Mouse (Mus musculus): ENCODE results near the gene Rgma. TPM values are rescaled to one million over a fixed set of nuclear protein-coding genes. Genes with fewer than 3 reads are reported as not detected.
A peak's percentile ranks its signal among the peaks of the same experiment; 100 is the strongest.

Rgma gene
- total RNA-seq, 2 experiments from 2014 or later: 34.5 to 51.1 TPM

DNA sequence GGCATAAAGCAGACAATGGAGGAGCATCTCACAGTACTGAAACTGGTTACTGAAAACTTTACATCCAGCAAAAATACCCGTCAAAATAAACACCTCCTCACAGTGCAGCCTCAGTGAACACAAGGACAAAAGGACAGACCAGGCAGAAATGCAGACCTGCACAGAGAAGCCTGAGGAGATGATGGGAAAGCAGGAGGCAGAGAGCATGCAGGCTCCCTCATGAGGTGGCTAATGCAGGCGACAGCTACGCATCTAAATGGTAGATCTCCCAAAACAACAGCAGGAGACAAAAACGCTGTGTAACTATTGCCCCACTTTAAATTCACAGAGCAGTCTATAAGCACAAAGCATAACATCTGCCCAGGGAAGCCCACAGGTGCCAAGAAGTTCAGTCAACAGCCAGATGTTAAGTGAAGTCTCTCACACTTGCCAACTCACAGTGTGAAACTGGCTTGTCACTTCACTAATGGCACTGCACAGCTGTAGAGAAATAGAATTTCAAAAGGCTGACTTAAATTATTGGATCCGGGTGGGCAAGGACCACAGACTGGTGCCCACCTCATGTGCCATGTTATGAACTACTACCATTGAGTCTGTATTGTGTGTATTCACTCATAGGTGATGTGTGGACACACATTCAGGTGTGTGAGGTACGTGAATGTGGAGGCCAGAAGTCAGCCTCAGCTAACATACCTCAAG lies 58.5 kb downstream of the Rgma start:
- DNase-seq: no peak

DNA sequence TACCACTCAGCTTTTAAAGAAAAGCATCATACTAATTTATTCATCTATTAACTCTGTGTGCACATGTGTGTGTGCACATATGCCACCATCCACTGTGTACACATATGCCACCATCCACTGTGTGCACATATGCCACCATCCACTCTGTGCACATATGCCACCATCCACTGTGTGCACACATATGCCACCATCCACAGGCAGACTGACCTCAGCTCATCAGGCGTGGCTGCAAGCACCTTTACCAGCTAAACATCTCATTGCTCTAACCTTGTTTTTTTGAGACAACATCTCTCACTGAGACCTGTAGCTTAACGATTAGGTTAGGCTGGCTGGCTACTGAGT lies 59.0 kb downstream of the Rgma start:
- DNase-seq: no peak

DNA sequence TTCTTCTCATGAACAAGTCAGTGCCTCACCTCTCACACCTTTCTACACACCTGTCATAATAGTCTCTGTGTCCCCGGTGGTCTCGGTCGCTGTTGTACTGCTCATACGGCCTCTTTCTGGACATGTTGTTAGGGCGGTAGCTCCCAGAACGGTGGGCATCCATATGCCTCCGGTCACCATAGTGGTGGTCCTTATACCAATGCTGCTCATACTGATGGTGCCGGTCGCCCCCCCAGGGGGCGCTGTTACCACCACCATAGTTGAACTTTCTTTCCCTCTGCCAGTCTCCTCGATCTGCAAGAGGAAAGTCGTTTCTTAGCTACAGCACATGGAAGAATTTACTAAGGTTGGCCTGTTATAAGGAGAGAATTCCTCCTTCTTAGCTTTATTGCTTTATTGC lies 60.4 kb downstream of the Rgma start:
- peak in 1 of 2 experiments; percentile 42 for DNase-seq

DNA sequence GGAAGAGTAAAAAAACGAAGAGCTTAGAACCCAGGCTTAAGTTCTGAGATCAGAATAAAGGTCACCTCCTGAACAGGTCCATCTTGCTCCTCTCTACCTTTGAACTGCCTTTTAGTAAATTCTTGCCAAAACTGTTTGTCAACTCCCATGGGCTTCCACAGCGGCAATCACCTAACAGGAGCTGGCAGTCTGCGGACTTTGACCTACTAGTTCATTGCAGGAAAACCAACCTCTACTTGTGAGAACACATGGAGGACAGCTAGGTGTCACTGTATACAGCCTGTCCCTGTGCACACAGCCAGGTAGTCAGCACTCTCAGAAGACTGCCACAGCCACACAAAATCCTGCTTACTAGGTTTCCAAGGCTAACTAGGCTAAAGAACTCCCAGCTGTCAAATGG lies 66.5 kb downstream of the Rgma start:
- no peak for DNase-seq

DNA sequence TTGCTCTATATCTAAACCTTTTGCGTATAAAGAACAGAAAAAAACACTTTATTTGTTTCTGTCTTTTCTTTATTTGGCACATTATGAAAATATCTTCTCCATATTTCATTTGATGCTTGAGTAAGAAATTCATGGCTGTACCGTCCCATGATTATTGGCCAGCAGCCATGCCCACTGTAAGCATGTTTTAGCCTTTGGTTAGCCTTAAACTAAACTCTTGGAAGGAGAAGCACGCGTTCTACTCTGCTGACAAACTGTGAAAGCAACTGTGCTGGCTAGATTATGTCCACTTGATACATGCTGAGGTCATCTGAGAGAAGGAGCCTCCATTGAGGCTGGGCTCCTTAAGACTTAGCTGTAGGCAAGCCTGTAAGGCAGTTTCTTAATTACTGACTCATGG lies 66.9 kb downstream of the Rgma start:
- DNase-seq: no peak

DNA sequence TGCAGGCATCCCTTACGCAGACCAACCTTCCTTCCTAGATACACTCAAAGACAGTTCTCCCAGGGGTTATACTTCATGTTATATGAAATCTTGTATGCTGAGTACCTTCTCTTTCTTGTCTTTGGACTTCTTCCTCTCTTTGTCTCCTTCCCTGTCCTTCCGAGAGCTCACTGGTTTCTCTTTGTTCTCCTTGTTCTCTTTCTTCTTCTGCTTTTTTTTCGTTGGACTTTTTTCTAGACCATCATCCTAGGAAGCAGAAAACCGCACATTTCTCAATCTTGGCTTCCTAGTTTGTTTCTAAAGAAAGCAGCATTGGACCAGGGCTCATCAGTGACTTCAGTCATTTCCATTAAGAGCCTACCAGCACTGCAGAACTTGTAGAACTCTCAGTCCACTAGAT lies 76.3 kb downstream of the Rgma start:
- DNase-seq: no peak

DNA sequence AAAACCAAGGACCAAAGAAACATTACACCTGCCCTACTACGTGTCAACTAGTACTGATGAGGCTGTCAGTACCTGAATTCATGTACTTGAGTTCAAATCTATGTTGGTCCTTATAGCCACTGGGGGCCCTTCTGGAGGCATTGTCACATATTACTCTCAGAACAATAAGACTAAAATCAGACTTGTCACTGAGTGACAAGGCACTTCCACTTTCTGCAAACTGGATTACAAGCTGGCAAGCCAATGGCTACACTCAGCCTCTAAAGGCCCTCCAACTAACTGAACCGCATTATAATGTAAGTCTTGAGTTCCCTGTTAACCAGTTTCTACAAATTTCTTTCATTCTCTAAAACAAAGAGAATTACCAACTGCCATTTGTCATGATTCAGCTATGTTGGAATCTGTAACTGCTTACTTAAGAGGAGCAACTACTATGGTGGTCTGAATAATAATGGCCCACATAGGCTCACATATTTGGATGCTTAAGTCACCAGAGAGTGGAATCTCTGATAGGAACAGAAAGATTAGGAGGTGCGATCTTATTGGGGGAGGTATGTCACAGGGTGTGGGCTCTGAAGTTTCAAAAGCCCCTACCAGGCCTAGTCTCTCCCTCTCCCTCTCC lies 77.0 kb downstream of the Rgma start:
- no peak for DNase-seq

DNA sequence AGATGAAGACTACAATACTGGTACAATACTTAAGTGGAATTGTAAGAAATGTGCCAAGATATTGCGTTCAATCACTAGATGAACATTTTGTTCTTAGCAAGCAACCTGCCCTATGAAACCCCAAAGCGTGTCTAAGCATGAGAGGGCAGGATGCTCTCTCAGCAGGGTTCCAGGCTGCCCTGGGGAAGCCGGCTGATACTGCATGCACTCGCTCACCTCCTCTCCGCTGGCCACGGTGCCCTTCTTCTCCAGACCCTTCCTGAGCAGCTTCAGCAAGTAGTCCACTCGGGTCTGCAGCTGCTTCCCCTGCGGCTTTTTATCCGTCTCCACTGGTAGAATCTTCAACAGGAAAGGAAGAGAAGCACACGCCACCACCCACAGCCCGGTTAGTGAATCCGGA lies 78.8 kb downstream of the Rgma start:
- DNase-seq: no peak

DNA sequence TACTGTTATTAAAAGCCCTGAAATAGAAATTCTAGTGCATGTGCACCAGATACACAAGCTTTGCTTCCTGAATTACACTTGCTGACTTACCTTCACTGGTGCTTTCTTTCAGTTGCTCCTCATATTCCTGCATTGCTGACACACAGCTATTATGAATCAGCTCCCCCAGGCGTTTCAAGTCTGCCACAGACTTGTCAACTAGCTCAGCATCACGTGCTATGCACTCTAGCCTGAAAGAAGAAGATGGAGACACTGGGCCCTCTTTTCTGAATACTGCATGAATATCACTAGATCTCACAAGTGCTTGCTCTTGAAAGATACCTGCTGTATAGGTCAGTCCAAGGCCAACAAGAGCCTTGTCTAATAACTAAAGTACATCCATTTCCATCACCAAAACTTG lies 88.2 kb downstream of the Rgma start:
- no peak for DNase-seq

DNA sequence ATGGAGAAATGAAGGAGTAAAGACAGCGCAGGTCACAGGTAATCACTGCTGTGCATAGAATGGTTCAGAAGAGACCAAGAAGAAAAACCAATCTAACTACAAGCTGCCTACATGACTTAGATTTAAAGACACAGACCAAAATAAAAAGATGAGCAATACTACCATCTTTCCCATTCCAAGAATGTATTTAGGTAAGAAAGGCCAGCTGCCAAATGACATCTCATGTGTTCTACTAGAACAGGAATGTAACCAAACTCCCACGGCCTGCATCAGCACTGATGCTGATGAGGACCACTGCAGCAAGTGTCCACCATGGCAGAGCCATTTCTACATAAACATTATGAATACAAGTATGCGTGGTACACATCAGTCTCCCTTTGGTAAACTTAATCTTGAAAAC lies 92.4 kb downstream of the Rgma start:
- DNase-seq: no peak

Other genes with a start within 250 kb of the Rgma start
- gene Chd2, start 166.3 kb downstream of the Rgma start, total RNA-seq (2021): 10 to 100 TPM; 28.2 to 38.8 TPM

Measured in heart, adult 18-20 months (tissue).